Mouse (Mus musculus): ENCODE results near the gene Grin2b.

The Grin2b gene

DNA sequence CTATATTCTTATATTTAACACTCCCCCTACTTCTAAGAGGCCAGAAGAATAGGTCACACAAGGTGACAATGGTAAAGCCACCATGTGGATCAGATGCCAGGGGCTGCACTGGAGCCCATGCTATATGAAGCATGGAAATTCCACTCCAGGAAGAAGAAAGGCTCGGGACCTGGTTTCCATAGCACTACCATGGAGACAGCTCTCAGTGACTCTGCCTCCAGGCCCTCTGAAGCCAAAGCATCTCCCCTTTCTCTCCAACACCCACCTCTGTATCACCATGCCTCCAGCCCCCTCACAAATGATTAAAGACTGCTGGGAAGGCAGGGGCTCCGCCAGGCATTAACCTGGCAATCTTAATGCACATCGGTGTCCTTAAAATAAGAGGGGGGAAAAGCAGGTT is 179.4 kb downstream of the Grin2b start:
- DNase-seq: no peak

DNA sequence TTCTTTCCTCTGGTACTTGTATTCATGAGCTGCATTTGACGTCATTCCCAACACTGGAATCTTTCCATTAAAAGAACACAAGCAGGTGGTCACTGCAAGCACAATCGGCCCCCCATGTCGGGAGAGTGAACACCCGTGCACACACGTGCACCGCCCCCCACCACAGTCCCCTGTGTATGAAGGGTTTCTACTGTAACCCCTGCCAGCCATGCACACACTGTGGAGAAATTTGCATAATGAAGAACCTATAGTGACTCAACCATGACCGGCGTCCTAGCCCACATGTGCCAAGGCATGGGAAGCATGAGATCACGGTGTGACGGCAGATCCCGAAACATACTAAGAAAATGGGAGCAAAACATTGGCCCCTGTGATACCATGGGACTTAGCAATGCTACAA is 179.9 kb downstream of the Grin2b start:
- DNase-seq: no peak

DNA sequence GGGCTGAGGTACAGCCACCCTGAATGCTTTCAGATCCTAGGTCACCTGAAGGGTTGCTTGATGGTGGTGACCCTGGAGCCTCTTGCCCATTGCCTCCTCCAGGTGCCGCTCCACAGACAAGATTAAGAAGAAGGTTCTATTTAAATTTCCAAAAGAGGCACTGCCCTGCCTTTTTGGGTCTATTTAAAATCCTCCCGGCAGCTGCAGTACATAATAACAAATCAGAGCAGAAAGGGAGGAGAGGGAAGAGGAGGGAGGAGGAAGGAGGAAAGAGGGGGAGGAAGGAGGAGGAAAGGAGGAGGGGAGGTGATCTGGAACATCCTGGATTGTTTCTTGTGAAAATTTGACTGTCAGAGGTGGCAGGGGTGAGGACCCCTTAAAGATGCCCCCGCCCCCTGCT is 197.2 kb downstream of the Grin2b start:
- DNase-seq: no peak

DNA sequence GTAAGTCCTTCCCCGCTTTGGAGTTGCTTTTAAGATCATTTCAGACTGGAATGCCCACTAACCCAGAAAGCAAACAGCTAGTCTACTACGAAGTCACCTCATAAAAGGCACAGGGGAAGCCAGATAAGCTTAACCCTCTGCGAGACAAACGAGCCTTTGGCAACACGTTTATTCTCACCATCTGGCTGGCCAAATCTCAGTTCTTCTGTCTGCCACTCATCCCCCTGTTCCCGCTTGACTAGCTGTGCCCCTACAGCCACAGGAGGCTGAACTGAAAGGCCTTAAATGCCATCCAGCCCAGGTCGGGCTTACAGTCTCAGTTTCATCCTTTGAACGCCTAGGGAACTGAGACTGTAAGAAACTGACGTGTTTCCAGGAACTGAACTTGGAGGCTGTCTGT is 200.8 kb downstream of the Grin2b start:
- no peak for DNase-seq

DNA sequence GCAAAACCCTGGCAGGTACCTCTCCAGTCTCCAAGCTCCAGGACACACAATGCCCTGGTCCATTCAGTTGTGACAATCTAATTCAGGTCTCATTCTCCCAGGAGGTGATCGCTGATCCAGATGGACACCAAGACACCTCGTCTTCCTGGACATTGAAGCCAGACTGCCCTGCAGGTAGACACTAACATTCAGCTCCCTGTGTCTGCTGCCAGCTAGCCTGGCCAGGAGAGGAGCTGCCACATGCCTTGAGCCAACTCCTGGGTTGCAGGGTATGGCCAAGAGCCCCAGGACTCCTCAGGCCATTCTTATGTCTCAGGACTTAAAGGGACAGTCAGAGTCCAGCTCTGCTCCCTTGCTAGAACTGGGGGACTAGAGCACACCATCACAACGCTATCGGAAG is 201.8 kb downstream of the Grin2b start:
- DNase-seq: no peak

DNA sequence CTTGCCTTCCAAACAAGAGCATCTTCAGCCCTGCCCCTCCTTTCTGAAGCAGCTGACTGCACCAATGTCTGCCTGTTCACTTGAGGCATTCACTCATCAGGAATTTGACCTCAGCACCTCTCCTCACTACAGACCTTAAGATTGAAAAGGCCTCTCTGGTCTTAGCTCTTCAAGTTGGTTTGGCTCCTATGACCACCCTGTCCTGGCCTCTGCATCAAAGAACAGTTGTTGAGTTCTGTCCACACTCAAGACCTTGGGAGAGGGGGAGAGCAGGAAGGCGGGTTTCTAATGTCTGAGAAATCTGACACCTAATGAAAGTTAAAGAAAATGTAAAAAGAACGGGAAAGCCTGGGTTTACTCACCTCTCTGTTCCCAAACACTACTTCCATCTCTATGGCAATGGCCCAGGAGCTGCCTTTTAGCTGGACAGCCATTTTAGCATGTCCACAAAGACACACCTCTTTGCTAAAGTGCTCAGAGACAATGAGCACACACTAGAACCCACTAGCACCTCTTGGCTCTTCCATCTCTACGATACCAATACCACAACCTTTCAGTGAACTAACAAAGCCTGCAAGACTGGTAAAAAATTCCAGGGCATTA is 202.5 kb downstream of the Grin2b start:
- no peak for DNase-seq

DNA sequence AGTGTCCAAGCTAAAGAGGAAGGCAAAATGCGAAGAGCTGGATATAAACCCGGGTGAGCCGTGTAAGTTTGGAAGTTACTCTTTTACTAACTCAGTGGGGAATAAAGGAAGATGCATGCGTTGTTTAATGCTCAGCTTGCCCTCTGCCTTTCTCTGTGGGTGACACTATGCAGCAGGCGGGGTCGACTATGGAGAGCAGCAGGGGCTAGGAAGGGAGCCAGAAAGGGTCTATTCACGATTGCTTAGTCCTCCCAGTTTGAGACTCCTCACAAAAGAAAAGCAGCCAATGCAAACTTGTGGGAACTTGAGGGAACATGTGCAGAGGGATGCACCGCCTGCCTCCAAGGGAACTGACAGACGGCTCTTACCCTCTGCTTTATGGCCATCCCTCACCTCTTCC is 211.5 kb downstream of the Grin2b start:
- no peak for DNase-seq

DNA sequence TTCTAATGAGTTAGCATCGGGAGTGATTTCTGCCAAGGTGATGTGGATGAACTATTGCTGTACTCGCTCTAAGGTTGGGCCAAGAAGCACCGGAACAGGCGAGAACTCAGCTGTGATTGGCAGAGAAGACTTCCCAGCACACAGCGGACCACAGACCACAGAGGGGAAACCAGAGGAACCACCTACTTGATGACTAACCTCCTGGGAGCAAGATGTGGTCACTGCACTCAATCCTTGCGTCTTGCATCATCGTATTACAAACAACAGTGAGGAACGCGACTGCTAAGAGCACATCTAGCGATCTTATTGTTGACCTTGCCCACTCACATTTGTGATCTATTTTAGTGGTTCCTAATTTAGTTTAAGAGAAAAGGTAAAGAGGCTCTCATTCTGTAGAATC is 213.7 kb downstream of the Grin2b start:
- DNase-seq: no peak

DNA sequence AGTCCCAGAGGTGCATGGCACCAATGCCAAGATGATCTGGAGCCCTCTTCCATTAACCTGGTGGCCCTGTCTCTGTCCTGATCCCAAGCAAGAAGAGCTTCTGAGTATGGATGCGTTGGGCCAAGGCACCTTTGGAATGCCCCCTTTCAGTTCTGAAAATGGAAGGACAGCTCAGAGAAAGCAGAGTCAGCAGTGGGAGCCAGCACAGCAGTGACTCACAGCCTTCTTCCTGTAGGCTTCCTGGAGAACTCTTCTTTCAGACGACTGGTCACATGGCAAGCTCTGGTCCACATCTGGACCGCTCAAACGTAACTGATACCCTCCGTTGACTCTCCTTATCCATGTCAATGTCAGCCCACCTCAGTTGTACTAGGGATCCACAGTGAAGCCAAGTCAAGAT is 221.6 kb downstream of the Grin2b start:
- no peak for DNase-seq

DNA sequence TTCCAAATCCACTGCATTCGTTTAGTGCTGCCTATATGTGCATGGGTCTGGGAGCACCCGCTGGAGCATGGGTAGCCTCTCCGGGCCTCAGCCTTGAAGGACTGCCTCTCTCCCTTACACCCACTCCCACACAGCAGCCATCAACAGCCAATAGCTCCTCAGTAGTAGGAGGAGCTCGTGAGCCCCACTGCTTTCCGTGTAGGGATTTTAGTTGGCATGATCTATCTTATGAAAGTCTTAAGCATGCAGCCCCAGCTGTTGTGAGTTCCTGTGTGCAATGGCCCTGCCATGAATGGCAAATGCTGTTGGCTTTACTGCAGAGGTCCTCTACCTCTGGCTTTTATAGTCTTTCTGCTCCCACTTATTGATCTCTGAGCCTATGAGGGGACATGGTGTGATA is 227.8 kb downstream of the Grin2b start:
- no peak for DNase-seq

DNA sequence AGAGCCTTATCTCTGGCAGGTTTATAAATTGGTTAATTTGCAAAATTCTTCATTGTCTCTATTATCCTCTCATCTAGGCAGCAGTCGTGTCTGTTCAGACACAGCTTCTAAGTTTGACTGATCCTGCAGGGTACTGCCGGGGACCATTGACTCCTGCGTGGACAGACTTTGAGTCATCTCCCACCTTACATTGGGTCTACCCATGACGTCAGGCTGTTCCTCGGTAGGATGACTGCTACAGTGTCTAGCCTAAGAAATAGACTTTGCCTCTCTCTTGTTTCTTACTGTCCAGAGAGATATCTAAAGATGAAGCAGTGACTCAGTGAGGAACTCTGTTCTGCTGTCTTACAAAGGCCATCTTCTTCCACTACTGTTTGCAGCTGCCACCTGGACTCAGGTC is 229.0 kb downstream of the Grin2b start:
- no peak for DNase-seq

DNA sequence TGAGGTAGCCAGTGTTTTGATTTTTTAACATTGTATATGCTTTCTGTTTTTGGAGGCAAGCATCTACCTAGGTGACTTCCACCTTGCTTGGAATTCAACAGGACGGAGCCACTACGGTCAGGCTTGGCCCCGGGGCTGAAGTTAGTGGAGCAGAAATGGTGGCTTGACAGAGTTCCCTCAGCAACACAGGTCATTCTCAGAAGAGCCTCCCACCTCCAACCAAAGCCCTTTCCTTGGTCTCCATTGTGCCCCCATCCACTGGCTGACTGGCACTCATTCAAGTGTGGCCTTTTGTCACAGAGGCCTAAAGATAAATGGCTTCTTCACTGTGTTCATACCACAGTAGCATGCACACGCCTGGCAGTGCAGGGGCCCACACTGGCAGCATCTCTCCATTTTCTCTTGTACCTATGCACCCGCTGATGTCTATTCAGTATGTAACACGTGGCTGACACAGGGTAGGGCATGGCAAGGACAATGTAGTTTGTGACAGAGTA is 230.1 kb downstream of the Grin2b start:
- DNase-seq: no peak

DNA sequence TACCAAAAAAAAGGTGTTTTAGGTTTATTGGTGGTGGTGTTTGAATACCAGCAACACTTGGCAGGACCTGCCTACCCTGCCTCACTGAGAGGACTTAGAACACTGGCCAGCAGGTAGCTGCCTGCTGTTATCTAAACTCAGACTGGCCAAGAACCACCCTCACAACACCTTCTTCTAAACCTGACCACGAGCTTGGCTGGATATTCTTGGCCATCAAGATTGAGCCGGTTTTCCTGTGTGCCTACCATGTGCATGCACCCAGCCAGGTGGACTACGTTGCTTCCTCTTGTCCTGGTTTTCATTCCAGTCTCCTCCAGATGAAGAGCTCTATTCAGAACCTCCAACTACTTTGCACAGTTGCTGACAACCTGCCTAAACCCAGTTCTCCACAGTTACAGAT is 240.4 kb downstream of the Grin2b start:
- no peak for DNase-seq

DNA sequence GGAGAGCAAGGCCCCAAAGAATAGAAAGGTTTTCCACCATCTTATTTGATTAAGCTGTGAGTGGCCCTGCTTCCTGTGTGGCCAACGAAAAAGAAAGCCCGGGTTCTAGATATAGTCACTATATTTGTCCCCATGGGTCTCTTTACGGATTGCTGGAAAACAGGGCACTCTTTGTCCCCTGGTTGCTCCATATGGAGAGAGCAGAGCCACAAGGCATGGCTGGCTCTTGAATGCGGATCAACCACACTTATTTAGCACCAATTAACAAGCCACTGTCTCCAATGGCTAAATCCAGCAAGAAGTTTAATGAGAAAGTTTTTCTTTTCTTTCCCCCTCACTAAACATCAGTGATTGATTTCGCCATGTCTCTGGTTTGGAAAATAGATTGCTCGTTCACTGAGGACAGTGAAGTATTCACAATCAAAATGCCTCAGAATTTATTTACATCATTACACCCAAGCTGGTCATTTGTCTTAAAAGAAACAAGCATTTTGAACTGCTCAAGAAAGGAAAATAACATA is 240.9 kb downstream of the Grin2b start:
- DNase-seq: no peak

DNA sequence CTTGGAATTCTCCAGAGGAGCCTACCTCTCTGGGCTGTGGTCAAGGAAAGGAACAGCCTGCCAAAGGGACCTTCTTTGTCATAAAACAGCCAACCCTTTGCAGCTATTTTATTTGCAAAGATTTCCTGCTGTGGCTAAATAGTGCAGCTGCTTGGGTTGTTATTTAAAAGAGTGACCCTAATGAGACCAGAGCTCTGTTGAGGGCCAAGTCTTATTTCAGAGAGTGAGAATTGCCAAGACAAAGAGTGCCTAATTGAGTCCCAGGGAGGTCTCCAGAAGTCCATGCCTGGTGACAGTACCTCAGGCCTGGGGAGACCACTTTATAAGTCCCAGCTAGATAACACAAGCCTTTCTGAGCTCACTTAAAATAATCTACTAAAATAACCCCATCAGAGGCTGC is 255.6 kb downstream of the Grin2b start:
- no peak for DNase-seq

DNA sequence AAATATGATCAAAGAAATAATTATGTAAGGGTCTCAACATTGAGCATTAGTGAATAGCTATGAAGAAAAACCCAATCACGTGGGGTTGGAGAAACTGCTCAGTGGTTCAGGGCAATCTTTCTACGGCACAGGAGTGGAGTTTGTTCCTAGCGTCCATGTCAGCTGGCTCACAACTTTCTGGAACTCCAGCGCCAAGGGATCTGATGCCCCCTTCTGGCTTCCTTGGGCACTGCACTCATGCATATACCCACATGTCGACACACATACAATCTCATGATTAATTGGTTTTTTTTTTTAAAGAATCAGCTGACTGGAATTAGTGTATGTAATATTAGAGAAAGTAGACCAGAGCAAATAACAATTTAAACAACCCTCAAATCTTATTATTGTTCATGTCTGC is 258.7 kb downstream of the Grin2b start:
- no peak for DNase-seq

DNA sequence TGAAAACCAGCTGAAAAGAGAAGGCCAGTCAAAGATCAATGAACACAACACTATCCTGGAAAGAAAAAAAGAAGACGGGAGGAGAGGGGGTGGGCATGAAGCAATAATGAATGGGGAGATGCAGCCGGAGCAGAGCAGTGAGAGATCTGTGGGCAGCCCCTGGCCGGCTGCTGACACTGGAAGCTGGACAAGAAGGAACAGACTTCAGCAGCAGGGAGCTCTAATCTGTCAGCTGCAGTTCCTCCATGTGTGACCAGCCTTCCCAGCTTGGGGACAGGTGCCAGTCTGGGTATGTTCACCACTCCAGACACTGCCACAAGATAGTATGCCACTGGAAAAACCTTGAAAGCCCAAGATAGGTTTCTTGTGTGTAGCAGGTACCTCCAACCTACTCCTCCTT is 261.2 kb downstream of the Grin2b start:
- no peak for DNase-seq

DNA sequence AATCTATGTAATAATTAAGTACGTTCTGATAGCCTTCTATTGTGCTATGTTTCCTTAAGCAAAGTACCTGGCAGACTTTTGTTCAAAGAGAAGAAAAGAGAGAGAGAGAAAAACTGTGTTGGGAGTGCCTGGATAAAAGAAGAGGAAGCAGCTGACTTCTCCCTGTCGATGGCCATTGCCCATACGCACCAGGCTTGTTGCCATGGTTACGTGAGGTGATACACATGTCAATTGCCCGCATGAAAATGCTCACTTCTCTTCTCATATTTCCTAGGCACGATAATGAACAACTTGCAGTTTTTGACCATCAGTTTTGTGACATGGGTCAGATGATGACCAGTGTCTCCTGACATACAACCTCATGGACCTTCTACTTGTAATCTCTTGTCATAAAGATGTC is 262.2 kb downstream of the Grin2b start:
- no peak for DNase-seq

DNA sequence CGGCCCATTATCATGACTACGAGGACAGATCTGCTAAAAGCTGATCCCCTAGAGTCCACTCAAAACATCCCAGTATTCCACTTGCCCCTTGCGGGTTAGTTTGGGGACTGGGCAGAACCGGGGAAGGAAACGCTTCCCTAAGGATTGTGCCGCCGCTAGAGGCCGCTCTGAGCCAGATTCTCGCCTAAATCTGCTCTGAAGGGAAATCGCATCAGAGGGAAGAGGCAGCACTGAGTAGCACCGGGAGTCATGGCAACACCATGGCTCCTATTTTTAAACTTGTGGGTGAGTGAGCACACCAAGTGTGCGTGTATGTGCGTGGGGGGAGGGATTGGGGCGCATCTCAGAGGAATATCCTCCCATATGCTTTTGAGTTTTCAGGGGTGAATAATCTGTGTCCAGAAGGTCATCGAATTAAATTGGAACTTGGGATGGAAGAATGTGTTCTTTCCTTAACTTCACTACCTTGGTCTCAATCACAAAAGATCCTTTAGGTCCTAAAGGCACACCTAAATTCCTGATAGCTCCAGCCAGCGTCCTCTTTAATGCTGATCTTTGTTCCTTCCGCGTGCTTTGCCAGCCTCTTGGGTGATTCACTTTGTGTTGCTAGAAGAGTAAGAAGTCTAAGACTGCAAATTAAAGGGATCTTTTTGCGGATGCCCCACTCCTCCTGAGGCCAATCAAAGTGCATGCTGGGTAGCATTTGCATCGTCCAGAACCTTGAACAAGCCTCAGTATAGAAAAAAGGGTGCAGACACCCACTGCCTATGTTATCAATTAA is 265.6 kb downstream of the Grin2b start:
- DNase-seq: peak; percentile 3 to 6

DNA sequence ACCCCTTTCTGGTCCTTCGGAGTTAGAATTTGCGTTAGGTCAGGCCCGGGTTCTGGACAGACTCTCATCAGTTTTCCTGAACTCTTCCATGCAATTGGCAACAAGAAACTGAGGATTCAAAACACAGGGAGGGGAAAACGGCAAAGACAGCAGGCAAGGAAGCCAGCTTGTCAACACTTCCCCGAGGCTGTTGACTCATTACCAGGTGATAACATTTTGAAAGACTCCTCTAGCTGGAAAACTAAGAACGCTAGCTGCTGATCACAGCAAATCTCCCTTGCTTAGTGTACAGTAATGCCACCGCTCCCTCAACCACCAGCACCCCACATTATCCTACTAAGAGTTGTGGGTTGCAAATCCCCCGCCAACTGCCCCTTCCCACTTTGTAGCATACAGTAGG is 266.2 kb downstream of the Grin2b start:
- no peak for DNase-seq

DNA sequence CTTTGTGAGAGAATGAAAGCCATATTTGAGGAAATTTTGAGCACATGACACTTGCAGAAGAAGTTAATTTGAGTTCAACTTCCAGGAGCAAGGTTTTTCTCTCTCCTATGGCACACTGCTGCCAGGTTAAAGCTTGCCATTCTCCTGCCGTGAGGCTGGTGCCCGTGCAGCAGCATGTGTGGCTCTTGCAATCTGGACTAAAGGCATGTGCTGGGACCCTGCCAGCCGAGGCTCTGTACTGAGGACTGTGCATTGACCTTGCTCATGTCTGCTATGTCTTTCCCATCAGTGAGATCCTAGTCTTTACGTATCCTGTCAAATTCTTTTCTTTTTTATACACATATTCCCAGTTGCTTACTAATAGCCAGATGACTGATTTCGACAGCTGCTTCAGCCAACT is 268.9 kb downstream of the Grin2b start:
- DNase-seq: no peak

DNA sequence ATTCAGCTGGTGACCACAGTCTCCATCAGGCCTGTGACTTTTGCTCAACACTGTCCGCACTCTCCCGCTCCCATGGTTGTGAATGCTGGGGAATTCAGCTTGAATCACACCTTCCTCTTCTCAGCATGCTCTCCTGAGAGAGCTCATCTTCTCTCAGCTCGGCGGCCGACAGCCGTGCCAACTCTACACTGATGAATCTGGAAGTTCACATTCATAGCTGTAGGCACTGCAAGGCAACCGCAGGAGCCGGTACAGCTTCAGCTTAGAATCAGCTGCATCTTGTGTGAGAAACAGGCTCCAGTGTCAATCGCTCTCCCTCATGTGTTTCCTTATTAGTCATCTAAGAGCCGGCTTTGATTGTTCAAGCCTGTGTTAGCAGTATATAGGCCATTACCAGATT is 272.9 kb downstream of the Grin2b start:
- DNase-seq: no peak

DNA sequence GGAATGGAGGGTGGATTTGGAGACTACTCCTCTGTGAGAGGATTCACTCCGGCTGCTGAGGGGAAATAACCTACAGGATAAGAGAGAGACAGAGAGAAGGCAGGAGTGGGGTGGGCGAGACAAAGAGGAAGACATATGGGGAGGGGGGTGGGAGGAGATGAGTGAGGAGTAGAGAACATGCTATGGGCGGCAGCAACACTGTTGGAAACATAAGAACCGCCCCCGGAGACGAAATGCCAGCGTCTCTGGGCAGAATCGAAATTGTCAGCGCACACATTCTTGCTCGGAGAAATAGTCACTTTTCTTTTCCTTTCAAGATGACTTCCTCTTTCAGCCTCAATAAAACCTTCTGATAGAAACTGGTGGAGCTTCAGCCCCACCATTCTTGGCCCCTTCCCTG is 274.1 kb downstream of the Grin2b start:
- DNase-seq: no peak

DNA sequence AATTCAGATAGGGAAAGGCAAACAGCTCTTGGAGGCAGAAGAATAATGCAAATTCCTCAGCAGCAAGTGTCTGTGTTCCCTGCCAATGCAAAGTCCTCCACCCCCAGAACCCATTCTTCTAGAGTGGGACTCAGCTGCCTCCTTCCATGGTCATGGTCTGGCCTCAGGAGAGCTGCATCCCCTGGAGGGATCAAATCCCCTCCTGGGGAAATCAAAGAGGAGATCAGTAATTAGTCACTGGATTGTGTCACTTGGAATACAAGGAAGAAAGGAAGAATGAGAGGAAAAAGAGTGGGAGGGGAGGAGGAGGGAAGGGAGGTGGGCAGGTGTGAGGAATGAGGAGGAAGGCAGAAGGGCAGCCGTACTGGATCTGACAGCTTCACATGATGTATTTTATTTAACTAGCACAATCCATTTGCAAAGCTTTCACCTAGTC is 278.5 kb downstream of the Grin2b start:
- no peak for DNase-seq

DNA sequence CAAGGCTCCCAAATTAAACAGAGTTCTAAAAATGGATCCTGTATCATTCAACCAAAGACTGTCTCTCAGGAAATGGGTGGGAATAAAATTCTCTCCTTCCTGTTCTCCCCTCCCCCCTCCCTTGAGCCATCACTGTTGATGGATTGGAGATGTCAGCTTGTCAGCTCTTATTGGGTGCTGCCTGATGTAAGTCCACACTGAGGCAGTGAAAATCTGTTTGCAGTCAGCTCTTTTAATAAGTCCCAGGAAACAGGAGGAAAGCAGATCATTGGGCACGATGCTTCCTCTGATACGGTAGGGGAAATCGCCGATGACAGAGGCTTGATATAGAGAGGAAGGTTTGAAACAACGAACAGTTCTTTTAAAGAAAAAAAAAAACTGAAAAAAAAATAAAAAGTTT is 290.7 kb downstream of the Grin2b start:
- DNase-seq: no peak

All from thymus, adult 18-20 months (tissue).